Mouse (Mus musculus) hindbrain, embryonic 10.5 days (tissue): Measurements from ENCODE around the gene Zdhhc17. TPM values are rescaled to one million over a fixed set of nuclear protein-coding genes. Genes with fewer than 3 reads are reported as not detected.
A peak's percentile ranks its signal among the peaks of the same experiment; 100 is the strongest.

Experiments
- DNase-seq: peaks from one replicate; pipeline ENCODE4 v3.0.0-alpha.2; 2017; ENCODE audit warnings: low spot score
- H3K27ac ChIP-seq: fragments of 300-500 bp; sonication (generic); 2 replicates; pipeline ENCODE4 v1.5.1; 2016; ENCODE audit warnings: mild to moderate bottlenecking, moderate library complexity
- H3K27me3 ChIP-seq: fragments of 300-500 bp; sonication (generic); 2 replicates; pipeline ENCODE4 v1.6.1; 2016; ENCODE audit warnings: mild to moderate bottlenecking; ENCODE audit not compliant: poor library complexity, insufficient read depth, severe bottlenecking
- H3K36me3 ChIP-seq: fragments of 300-500 bp; sonication (generic); 2 replicates; pipeline ENCODE4 v1.6.1; 2016; ENCODE audit warnings: mild to moderate bottlenecking, moderate library complexity
- H3K4me1 ChIP-seq: fragments of 300-500 bp; sonication (generic); replicated peaks from 2 replicates; pipeline ENCODE4 v1.6.1; 2016; ENCODE audit warnings: mild to moderate bottlenecking
- H3K4me3 ChIP-seq: fragments of 300-500 bp; sonication (generic); 2 replicates; pipeline ENCODE4 v1.5.1; 2016; ENCODE audit warnings: mild to moderate bottlenecking, moderate library complexity
- H3K9me3 ChIP-seq: fragments of 300-500 bp; sonication (generic); 2 replicates; pipeline ENCODE4 v1.6.1; 2016; ENCODE audit warnings: mild to moderate bottlenecking, moderate library complexity
- WGBS: fragments of 180-500 bp; shearing (Covaris S2); methylation state at CpG from one replicate; pipeline ENCODE4 v1.1.7; 2016; 5-methylcytosine and 5-hydroxymethylcytosine counted together
- polyA plus RNA-seq: library from polyadenylated mRNA; unstranded; fragments of >200 nt; fragmentation: Nextera tagmentation; extraction: Ambion mirVana; gene quantifications from 2 replicates; pipeline ENCODE4 v1.2.1, GENCODE M21; 2016

Zdhhc17 gene
- polyA plus RNA-seq = 29.3 and 34.8 TPM in 2 replicates

GRCm38 (mm10) chr10:111009641-111010479 lies at the start of gene Zdhhc17:
Zdhhc17 (minus strand) TSS chr10:111010140.
- Histone ChIP-seq H3K9me3 (no peaks in the 10 kb centered on the region), H3K27me3 (no peaks in the 10 kb centered on the region), H3K4me1 (peaks cover 33% of the 10 kb centered on the region), H3K36me3 (no peaks in the 10 kb centered on the region), H3K27ac (peak within 1 kb of the TSS; percentile 100), H3K4me3 (peak within 1 kb of the TSS; percentile 92)
- DNase-seq = peak; percentile 90
- under 1% methylated on average over 107 of the region's 112 CpGs for WGBS

- 0 out of 2 replicates have a peak overlapping the region, but pooled peaks have one; percentile 64 for H3K27ac ChIP-seq
- WGBS = 45% methylated on average over 4 of the region's 4 CpGs
- H3K36me3 ChIP-seq = no peaks in the 10 kb centered on the region
- peaks cover 23% of the 10 kb centered on the region for H3K4me1 ChIP-seq
- no peak for DNase-seq
- H3K9me3 ChIP-seq = no peaks in the 10 kb centered on the region
- no peak overlapping the region for H3K4me3 ChIP-seq
- no peaks in the 10 kb centered on the region for H3K27me3 ChIP-seq
Measured at GRCm38 (mm10) chr10:111055770-111056169, 45.8 kb upstream of the Zdhhc17 start.

GRCm38 (mm10) chr10:111051606-111052005 lies 41.7 kb upstream of the Zdhhc17 start:
- no peaks in the 10 kb centered on the region for H3K36me3 ChIP-seq
- H3K4me1 ChIP-seq = peaks cover 23% of the 10 kb centered on the region
- no peak overlapping the region for H3K4me3 ChIP-seq
- no peak overlapping the region for H3K27ac ChIP-seq
- H3K27me3 ChIP-seq = no peaks in the 10 kb centered on the region
- 89% methylated on average over 3 of the region's 3 CpGs for WGBS
- no peak for DNase-seq
- H3K9me3 ChIP-seq = no peaks in the 10 kb centered on the region

- no peaks in the 10 kb centered on the region for H3K36me3 ChIP-seq
- DNase-seq = no peak
- no peak overlapping the region for H3K4me3 ChIP-seq
- WGBS = 88% methylated on average over 4 of the region's 4 CpGs
- H3K27ac ChIP-seq = no peak overlapping the region
- H3K27me3 ChIP-seq = no peaks in the 10 kb centered on the region
- no peaks in the 10 kb centered on the region for H3K9me3 ChIP-seq
- H3K4me1 ChIP-seq = peaks cover 12% of the 10 kb centered on the region
Measured at GRCm38 (mm10) chr10:111050511-111050910, 40.6 kb upstream of the Zdhhc17 start.

GRCm38 (mm10) chr10:111050061-111050460 lies 40.1 kb upstream of the Zdhhc17 start:
- Histone ChIP-seq H3K36me3 (no peaks in the 10 kb centered on the region), H3K27me3 (no peaks in the 10 kb centered on the region), H3K4me3 (no peak overlapping the region), H3K9me3 (no peaks in the 10 kb centered on the region), H3K4me1 (peaks cover 7% of the 10 kb centered on the region; the same call in 1 of the 2 replicates), H3K27ac (no peak overlapping the region)
- no peak for DNase-seq
- 78% methylated on average over 3 of the region's 3 CpGs for WGBS

- H3K27me3 ChIP-seq = no peaks in the 10 kb centered on the region
- WGBS = 92% methylated on average over 7 of the region's 7 CpGs
- H3K4me1 ChIP-seq = no peaks in the 10 kb centered on the region
- H3K27ac ChIP-seq = no peak overlapping the region
- peaks cover 13% of the 10 kb centered on the region for H3K9me3 ChIP-seq
- no peak for DNase-seq
- no peak overlapping the region for H3K4me3 ChIP-seq
- no peaks in the 10 kb centered on the region for H3K36me3 ChIP-seq
Measured at GRCm38 (mm10) chr10:111047895-111048294, 38.0 kb upstream of the Zdhhc17 start.

- H3K4me1 ChIP-seq = no peaks in the 10 kb centered on the region
- DNase-seq = no peak
- peaks cover 13% of the 10 kb centered on the region for H3K9me3 ChIP-seq
- H3K4me3 ChIP-seq = no peak overlapping the region
- H3K27me3 ChIP-seq = no peaks in the 10 kb centered on the region
- no peaks in the 10 kb centered on the region for H3K36me3 ChIP-seq
- no peak overlapping the region for H3K27ac ChIP-seq
- WGBS = 89% methylated on average over 7 of the region's 7 CpGs
Measured at GRCm38 (mm10) chr10:111040078-111040656, 30.2 kb upstream of the Zdhhc17 start.

GRCm38 (mm10) chr10:111036851-111037250 lies 26.9 kb upstream of the Zdhhc17 start:
- WGBS = 84% methylated on average over 1 of the region's 1 CpGs
- no peak overlapping the region for H3K4me3 ChIP-seq
- no peaks in the 10 kb centered on the region; the same call in 1 of the 2 replicates for H3K4me1 ChIP-seq
- no peaks in the 10 kb centered on the region for H3K36me3 ChIP-seq
- no peak overlapping the region for H3K27ac ChIP-seq
- no peaks in the 10 kb centered on the region for H3K27me3 ChIP-seq
- DNase-seq = no peak
- no peaks in the 10 kb centered on the region for H3K9me3 ChIP-seq

- Histone ChIP-seq H3K27ac (no peak overlapping the region), H3K9me3 (no peaks in the 10 kb centered on the region), H3K4me3 (no peak overlapping the region), H3K36me3 (no peaks in the 10 kb centered on the region), H3K4me1 (peaks cover 6% of the 10 kb centered on the region; the same call in 1 of the 2 replicates), H3K27me3 (no peaks in the 10 kb centered on the region)
- 85% methylated on average over 1 of the region's 1 CpGs for WGBS
- no peak for DNase-seq
Measured at GRCm38 (mm10) chr10:111035134-111035533, 25.2 kb upstream of the Zdhhc17 start.

GRCm38 (mm10) chr10:111031511-111032365 lies 21.8 kb upstream of the Zdhhc17 start:
- 0 out of 2 replicates have a peak overlapping the region, but pooled peaks have one; percentile 9 for H3K4me3 ChIP-seq
- H3K27me3 ChIP-seq = no peaks in the 10 kb centered on the region
- no peak for DNase-seq

GRCm38 (mm10) chr10:111030845-111031244 lies 20.9 kb upstream of the Zdhhc17 start:
- WGBS = 88% methylated on average over 2 of the region's 2 CpGs
- H3K27me3 ChIP-seq = no peaks in the 10 kb centered on the region
- no peaks in the 10 kb centered on the region for H3K9me3 ChIP-seq
- H3K27ac ChIP-seq = no peak overlapping the region
- no peak for DNase-seq
- no peaks in the 10 kb centered on the region for H3K36me3 ChIP-seq
- peaks cover 11% of the 10 kb centered on the region; the same call in 1 of the 2 replicates for H3K4me1 ChIP-seq
- no peak overlapping the region for H3K4me3 ChIP-seq

More at GRCm38 (mm10) chr10:111031511-111032365, 21.8 kb upstream of the Zdhhc17 start:
- no peaks in the 10 kb centered on the region for H3K9me3 ChIP-seq
- 0 out of 2 replicates have a peak overlapping the region, but pooled peaks have one; percentile 23 for H3K27ac ChIP-seq
- 48% methylated on average over 20 of the region's 20 CpGs for WGBS
- no peaks in the 10 kb centered on the region for H3K36me3 ChIP-seq
- peaks cover 8% of the 10 kb centered on the region; the same call in 1 of the 2 replicates for H3K4me1 ChIP-seq

- 71% methylated on average over 6 of the region's 6 CpGs for WGBS
- Histone ChIP-seq H3K27me3 (no peaks in the 10 kb centered on the region), H3K27ac (peak overlapping the region; percentile 64; the same call in 1 of the 2 replicates), H3K36me3 (no peaks in the 10 kb centered on the region), H3K9me3 (no peaks in the 10 kb centered on the region; the same call in 1 of the 2 replicates), H3K4me3 (no peak overlapping the region), H3K4me1 (peaks cover 5% of the 10 kb centered on the region; the same call in 1 of the 2 replicates)
- DNase-seq = peak; percentile 44
Measured at GRCm38 (mm10) chr10:111026106-111026505, 16.2 kb upstream of the Zdhhc17 start.
